Mouse (Mus musculus): ENCODE data around the gene Fkbp15. TPM values are rescaled to one million over a fixed set of nuclear protein-coding genes. Genes with fewer than 3 reads are reported as not detected.

The Fkbp15 gene
- polyA plus RNA-seq (2012; rRNA removed; ENCODE audit: low replicate concordance), result 31.5 and 38.2 TPM in 2 replicates

GRCm38 (mm10) chr4:62360088-62360804 is at the start of gene Fkbp15, which contains the start of gene Slc31a1:
Gene Fkbp15 (minus strand): TSS chr4:62360548.
Gene Slc31a1 (plus strand): TSS chr4:62360727.

GRCm38 (mm10) chr4:62408601-62409282 is 48.4 kb upstream of the Fkbp15 start, which contains the start of the genes Cdc26 and Prpf4:
Gene Cdc26 (minus strand): TSS chr4:62408642.
Gene Prpf4 (plus strand): TSS chr4:62408797.

GRCm38 (mm10) chr4:62262276-62262675 is 98.1 kb downstream of the Fkbp15 start, which contains the start of gene Slc31a2:
Gene Slc31a2 (plus strand): TSS chr4:62262562.

Other genes with a start within 250 kb of the Fkbp15 start
- not detected in 2 replicates for gene Mup21, start 209.7 kb downstream of the Fkbp15 start, polyA plus RNA-seq (2012; rRNA removed; ENCODE audit: low replicate concordance)
- gene Zfp37, start 129.5 kb downstream of the Fkbp15 start, polyA plus RNA-seq (2012; rRNA removed; ENCODE audit: low replicate concordance), result 0.37 and 1.2 TPM in 2 replicates
- 31.4 and 41.4 TPM in 2 replicates for gene Slc31a2, start 98.0 kb downstream of the Fkbp15 start, polyA plus RNA-seq (2012; rRNA removed; ENCODE audit: low replicate concordance)
- gene Slc31a1, start 179 bp upstream of the Fkbp15 start, polyA plus RNA-seq (2012; rRNA removed; ENCODE audit: low replicate concordance), result 26.8 and 31.4 TPM in 2 replicates
- gene Cdc26, start 48.1 kb upstream of the Fkbp15 start, polyA plus RNA-seq (2012; rRNA removed; ENCODE audit: low replicate concordance), result 31.6 and 47.6 TPM in 2 replicates
- gene Prpf4, start 48.2 kb upstream of the Fkbp15 start, polyA plus RNA-seq (2012; rRNA removed; ENCODE audit: low replicate concordance), result 9.7 and 17.8 TPM in 2 replicates
- 0.33 and 4.0 TPM in 2 replicates for gene Rnf183, start 74.7 kb upstream of the Fkbp15 start, polyA plus RNA-seq (2012; rRNA removed; ENCODE audit: low replicate concordance)
- 0.49 and 4.7 TPM in 2 replicates for gene Wdr31, start 110.3 kb upstream of the Fkbp15 start, polyA plus RNA-seq (2012; rRNA removed; ENCODE audit: low replicate concordance)
- gene Bspry, start 119.5 kb upstream of the Fkbp15 start, polyA plus RNA-seq (2012; rRNA removed; ENCODE audit: low replicate concordance), result 0.34 and 45.2 TPM in 2 replicates
- 11.7 and 28.9 TPM in 2 replicates for gene Hdhd3, start 142.9 kb upstream of the Fkbp15 start, polyA plus RNA-seq (2012; rRNA removed; ENCODE audit: low replicate concordance)
- 116 and 202 TPM in 2 replicates for gene Alad, start 159.4 kb upstream of the Fkbp15 start, polyA plus RNA-seq (2012; rRNA removed; ENCODE audit: low replicate concordance)
- gene Pole3, start 164.5 kb upstream of the Fkbp15 start, polyA plus RNA-seq (2012; rRNA removed; ENCODE audit: low replicate concordance), result 22.1 and 23.5 TPM in 2 replicates
- 0.06 and 0.14 TPM in 2 replicates for gene 4933430I17Rik, start 164.8 kb upstream of the Fkbp15 start, polyA plus RNA-seq (2012; rRNA removed; ENCODE audit: low replicate concordance)
- 89.0 and 120 TPM in 2 replicates for gene Rgs3, start 199.3 kb upstream of the Fkbp15 start, polyA plus RNA-seq (2012; rRNA removed; ENCODE audit: low replicate concordance)

Measured in subcutaneous adipose tissue, adult 2 months (tissue).